Mouse (Mus musculus) E14TG2a.4 (cell line): Measurements from ENCODE around the gene Akap12.

Experiments
- CTCF ChIP-seq: conservative IDR thresholded peaks from 2 replicates; pipeline ENCODE4 v1.5.1; 2014; ENCODE audit warnings: low read length
- NANOG ChIP-seq: IDR thresholded peaks from 2 replicates; pipeline ENCODE4 v1.6.1; 2014; ENCODE audit warnings: borderline replicate concordance, low read length, mixed read lengths
- POU5F1 ChIP-seq: IDR thresholded peaks from 2 replicates; pipeline ENCODE4 v1.6.1; 2014; ENCODE audit warnings: low read length, borderline replicate concordance

DNA sequence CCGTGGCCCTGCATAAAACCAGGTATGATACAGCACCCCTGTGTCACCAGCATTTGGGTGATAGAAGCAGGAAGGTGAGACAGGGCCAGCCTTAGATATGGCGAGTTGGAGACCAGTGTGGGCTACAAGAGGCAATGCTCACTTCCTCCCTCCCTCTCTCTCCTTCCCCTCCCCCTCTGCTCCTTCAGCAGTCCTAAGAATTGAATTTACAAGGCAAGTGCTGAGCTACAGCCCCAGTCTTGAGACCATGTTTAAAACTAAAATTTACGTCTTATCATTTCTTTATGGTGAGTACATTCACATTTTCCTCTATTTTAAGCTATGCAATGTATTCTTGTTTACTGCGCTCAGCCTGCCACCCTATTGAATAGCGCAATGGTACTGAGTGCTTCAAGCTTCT is 5.3 kb upstream of the Akap12 start:
- TF ChIP-seq CTCF (no peak), POU5F1 (no peak), NANOG (no peak)
